Mouse (Mus musculus) c-Kit-positive CD71-positive TER-119-negative erythroid progenitor cells, embryonic 14.5 days (primary cell): ENCODE measurements around the gene Ubap2l.

ENCODE experiments used
- DNase-seq: peaks from one replicate; pipeline ENCODE4 v3.0.0-alpha.2; 2013; ENCODE audit warnings: low read depth

The Ubap2l gene

GRCm38 (mm10) chr3:90052351-90053241, at the start of gene Ubap2l:
Gene Ubap2l, minus strand, starts transcription at chr3:90052628.
- peak; percentile 95 for DNase-seq

- DNase-seq: no peak
Measured at GRCm38 (mm10) chr3:90101673-90102072, 49.2 kb upstream of the Ubap2l start.

- DNase-seq: no peak
Measured at GRCm38 (mm10) chr3:90101010-90101409, 48.6 kb upstream of the Ubap2l start.

- no peak for DNase-seq
Measured at GRCm38 (mm10) chr3:90097928-90098327, 45.5 kb upstream of the Ubap2l start.

GRCm38 (mm10) chr3:90094453-90094852, 42.0 kb upstream of the Ubap2l start:
- DNase-seq: no peak

GRCm38 (mm10) chr3:90090892-90091291, 38.5 kb upstream of the Ubap2l start:
- DNase-seq: no peak

- DNase-seq: no peak
Measured at GRCm38 (mm10) chr3:90088617-90089016, 36.2 kb upstream of the Ubap2l start.

- no peak for DNase-seq
Measured at GRCm38 (mm10) chr3:90086068-90086467, 33.6 kb upstream of the Ubap2l start.

GRCm38 (mm10) chr3:90085281-90085680, 32.9 kb upstream of the Ubap2l start:
- no peak for DNase-seq

- DNase-seq: no peak
Measured at GRCm38 (mm10) chr3:90084790-90085189, 32.4 kb upstream of the Ubap2l start.

GRCm38 (mm10) chr3:90083698-90084324, 31.4 kb upstream of the Ubap2l start:
- DNase-seq: no peak

- DNase-seq: no peak
Measured at GRCm38 (mm10) chr3:90083034-90083433, 30.6 kb upstream of the Ubap2l start.

GRCm38 (mm10) chr3:90081365-90082240, 29.2 kb upstream of the Ubap2l start:
- peak; percentile 17 for DNase-seq

GRCm38 (mm10) chr3:90080498-90080863, 28.1 kb upstream of the Ubap2l start:
- DNase-seq: peak; percentile 38

GRCm38 (mm10) chr3:90079763-90080497, 27.5 kb upstream of the Ubap2l start:
- DNase-seq: peak; percentile 55

GRCm38 (mm10) chr3:90079133-90079762, 26.8 kb upstream of the Ubap2l start:
- DNase-seq: peak; percentile 94

- no peak for DNase-seq
Measured at GRCm38 (mm10) chr3:90078224-90078623, 25.8 kb upstream of the Ubap2l start.

GRCm38 (mm10) chr3:90076921-90077716, 24.7 kb upstream of the Ubap2l start:
- DNase-seq: peak; percentile 82

GRCm38 (mm10) chr3:90072294-90072693, 19.9 kb upstream of the Ubap2l start, which contains the start of gene Tpm3:
Gene Tpm3, plus strand, starts transcription at chr3:90072649.
- DNase-seq: no peak

- DNase-seq: no peak
Measured at GRCm38 (mm10) chr3:90069688-90070087, 17.3 kb upstream of the Ubap2l start.
